Mouse (Mus musculus) thymus, postnatal 36 days (tissue): Measurements from ENCODE around the gene Tmcc3.
"Not testable (repeated sequence)": the region's sequence is repeated elsewhere in the genome, so short reads cannot be mapped to it uniquely, and the experiment has no call there.

Source experiments
- DNase-seq, 2 experiments: peaks; one replicate each; pipeline ENCODE4 v3.0.0; 2022; ENCODE audit warnings: mixed read lengths in 2 of 2

The Tmcc3 gene

DNA sequence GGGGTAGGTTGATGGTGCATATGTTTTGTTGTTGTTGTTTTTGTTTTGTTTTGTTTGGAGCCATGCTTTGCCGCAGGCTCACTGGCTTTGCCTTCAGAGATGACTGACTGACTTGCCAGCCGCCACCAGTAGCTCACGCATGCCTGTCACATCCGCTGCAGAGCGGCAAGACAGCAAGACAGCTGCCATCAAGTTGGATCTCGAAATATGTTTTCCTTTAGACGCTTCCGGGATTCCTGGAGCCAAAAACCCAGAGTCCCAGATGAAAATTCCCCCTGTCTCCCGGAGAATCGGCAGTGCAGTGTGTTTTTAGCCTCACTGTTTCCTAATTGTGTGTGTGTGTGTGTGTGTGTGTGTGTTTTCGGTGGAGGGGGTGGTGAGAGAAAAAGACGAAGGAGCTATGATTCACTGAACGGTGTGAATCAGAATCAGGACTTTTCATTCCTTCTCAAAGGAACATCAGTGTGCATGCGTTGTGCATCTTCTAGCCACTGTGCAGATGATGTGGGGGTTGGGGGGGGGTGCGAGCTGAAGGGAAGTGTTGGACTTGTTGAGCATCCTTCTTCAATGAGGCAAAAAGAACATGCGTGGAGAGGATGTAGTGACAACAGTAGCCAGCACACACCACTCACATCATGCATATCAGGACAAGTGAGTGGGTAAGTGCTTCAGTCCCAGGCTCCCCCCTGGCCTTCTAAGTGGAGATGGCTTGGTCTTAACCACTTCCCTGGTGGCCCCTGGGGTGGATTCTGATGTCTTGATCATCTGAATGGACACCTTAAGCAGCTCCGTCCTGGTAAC lies 208.8 kb downstream of the Tmcc3 start:
- DNase-seq, result no peak

DNA sequence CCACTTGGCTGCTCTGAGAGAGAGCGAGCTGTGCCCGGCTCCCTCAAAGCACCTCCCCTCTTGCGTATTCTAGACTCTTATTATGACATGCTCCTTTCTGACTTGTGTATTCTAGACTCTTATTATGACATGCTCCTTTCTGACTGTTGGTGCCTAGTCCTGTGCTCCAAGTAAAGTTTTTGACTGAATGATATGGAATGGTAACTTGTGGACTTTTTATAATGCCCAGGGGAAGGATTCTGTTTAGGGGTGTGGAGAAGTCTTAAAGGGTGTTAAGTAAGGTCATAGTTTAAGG lies 209.3 kb downstream of the Tmcc3 start:
- no peak for DNase-seq

GRCm38 (mm10) chr10:94521776-94522175 lies 210.0 kb downstream of the Tmcc3 start:
- DNase-seq, result no peak

DNA sequence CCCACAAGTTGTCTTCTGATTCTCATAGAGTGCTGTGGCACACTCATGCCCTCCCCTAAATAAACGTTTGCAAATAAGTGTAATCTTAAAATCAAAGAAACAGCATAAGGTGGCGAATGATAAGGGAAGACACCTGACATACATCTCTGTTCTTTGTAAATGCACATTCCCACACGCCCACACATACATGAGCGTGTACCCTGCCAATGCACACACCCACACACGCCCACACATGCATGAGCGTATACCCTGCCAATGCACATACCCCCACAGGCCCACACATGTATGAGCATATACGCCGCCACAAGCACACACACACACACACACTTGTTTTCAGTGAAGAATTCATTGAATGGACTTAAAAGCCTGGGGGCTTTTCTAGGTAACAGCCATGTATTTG lies 211.5 kb downstream of the Tmcc3 start:
- DNase-seq, result peak; percentile 54 to 55

DNA sequence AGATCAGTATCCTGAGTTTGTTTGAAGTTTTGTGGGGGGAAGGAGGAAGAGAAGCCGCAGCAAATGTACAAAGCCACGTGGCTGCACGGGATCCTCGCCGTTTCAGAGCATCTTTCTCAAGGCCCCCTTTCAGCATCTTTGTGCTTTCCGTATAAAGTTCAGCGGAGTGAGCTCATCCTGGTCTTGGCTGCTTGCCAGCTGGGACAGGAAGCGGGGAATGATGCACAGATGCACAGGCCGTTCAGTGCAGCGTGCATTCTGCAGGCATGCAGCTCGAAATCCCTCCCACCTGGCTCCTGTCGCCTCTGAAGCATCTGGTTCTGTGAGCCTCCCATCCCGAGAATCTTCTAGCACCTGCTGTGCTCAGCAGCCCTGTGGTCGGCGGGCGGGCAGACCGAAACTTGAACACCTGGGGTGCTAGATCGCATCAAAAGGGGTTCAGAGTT lies 212.0 kb downstream of the Tmcc3 start:
- DNase-seq, result peak; percentile 81 to 88

DNA sequence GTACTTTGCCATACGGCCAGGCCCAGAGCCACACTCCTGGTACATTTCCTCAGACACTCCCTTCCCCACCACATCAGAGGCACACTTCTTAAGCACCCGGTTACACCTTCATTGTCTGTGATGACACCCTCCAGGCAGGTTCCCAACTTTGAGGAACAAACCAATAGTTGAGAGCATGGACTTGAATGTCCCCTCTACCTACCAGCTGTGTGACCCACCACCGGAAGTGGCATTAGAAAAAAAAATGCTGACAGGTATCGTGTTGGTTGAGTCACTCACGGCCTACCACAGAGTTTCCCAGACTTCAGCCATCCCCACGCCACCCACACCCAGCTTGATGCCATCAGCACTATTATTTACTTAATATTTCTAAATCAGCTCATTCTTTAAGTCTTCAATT lies 213.2 kb downstream of the Tmcc3 start:
- DNase-seq, result peak; percentile 54 to 58

- DNase-seq, result no peak
Observed at GRCm38 (mm10) chr10:94525784-94526183, 214.0 kb downstream of the Tmcc3 start.

- DNase-seq, result no peak
Observed at GRCm38 (mm10) chr10:94526834-94527233, 215.1 kb downstream of the Tmcc3 start.

GRCm38 (mm10) chr10:94527248-94527647 lies 215.5 kb downstream of the Tmcc3 start:
- no peak for DNase-seq

DNA sequence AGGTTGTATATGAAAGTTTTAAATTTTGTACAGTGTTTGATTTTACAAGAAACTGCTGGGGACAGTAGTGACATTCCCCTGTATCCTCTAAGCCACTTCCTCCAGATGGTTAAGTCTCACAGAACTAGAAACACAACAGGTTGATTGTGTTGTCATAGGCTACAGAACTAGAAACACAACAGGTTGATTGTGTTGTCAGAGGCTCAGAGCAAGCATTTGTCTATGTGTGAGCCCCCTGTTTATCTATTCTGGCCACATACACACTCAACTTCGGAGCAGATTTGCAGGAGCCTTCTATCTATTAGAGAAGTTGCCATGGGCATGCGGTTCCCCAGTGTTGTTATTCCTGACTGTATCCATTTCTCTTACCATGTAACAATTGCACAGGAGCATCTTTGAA lies 218.3 kb downstream of the Tmcc3 start:
- no peak for DNase-seq

- DNase-seq, result no peak
Observed at GRCm38 (mm10) chr10:94531482-94531881, 219.7 kb downstream of the Tmcc3 start.

DNA sequence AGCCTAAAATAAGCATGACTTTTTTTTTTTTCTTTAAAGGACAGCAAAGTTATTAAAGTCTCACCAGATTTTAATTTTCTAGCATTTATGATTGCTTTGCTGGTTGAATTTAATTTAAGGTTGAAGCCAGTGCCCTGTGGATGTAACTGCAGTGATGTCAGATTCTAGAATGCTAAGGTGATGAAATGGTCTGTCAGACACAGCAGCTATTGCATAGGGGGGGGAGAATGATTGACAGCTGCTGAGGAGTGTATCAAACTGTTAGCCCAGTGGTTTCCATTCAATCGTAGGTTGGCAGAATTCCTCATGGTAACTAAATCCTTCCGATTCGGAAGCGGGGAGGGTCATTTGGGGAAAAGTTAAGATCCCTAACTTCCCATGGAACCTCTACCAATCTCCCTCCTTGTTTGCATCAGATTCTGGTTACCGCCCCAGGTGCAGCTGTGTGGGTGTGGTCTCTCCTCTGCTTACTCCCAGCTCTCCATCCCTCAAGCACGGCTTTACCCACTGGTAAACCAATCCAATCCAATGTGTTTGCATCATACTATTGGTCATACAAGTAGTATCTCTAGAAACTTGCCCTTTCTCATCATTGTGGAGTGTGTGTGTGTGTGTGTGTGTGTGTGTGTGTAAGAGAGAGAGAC lies 221.5 kb downstream of the Tmcc3 start:
- DNase-seq, result no peak

GRCm38 (mm10) chr10:94538623-94539022 lies 226.9 kb downstream of the Tmcc3 start:
- not testable (repeated sequence) for DNase-seq

- no peak for DNase-seq
Observed at GRCm38 (mm10) chr10:94540241-94540640, 228.5 kb downstream of the Tmcc3 start.

DNA sequence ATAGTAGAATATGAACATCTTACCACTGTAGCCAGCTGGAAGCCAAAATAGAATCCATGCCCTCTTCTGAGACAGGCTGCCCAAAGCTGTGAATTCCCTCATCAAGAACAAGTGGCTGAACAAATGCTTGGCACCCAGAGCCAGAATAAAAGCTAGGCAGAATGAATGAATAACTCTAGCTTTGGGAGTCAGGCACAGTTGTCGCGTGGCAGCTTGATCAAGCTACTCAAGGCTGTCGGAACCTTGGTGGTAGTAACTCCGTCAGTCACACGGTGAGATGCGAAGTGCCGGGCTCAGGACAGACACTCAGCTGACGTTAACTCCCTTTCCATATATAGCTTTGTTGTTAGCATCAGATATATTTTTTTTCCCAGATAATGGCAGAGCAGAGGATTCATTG lies 232.2 kb downstream of the Tmcc3 start:
- no peak for DNase-seq

- DNase-seq, result no peak
Observed at GRCm38 (mm10) chr10:94544803-94545202, 233.1 kb downstream of the Tmcc3 start.

DNA sequence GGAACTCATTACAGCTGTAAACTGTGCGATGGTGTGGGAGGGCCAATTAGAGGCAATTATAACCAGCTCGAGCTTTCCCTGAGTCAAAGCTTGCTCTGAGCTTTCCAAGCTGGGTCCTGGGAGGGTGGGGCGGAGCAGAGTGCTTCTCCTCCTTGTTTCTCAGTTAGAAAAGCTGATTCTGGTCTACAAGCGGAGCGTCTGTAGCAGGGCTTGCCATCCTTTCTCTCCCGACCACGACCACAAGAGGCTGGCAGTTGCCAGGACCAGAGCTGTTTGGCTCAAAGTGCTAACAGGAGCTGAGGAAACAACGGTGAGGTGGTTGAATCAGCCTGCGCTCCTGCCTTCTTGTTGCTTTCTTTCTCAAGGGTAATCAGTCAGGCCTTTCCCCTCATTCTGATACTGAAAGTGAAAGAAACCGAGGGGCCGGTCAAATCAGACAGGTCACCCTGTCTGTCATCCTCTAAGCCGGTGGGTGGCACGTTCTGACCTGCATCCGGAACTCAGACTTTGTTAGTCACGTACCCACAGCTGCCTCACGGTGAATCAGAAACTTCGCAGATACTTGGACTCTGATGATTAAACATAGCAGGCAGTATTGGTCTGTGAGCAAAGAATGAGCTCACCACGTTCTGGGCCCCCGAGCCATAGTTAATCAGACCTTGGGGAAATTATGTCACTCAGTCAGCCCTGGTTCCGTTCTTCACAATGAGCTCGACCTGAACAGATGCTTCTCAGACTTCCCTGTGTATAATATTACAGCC lies 233.7 kb downstream of the Tmcc3 start:
- peak in 1 of 2 experiments; percentile 20 for DNase-seq

DNA sequence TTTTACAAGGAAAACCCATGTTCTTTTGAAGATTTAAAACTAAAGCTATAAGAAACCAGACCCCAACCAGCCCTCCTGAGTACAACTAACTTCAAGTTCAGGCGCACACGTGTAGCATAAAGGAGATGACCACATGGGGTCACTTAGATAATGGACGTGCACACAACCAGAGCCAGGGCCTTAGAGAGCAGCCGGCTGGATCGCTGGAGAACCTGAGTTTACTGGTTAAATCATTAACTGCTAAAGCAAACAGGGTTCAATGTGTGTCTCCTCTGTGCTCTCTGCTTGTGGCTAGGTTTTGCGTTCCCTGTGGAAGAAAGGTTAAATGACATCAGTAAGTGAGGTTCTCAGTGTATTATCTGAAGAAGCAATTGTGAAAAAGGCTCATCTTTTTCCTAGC lies 234.9 kb downstream of the Tmcc3 start:
- no peak for DNase-seq

- no peak for DNase-seq
Observed at GRCm38 (mm10) chr10:94549511-94550232, 237.9 kb downstream of the Tmcc3 start.

GRCm38 (mm10) chr10:94550649-94551048 lies 238.9 kb downstream of the Tmcc3 start:
- DNase-seq, result no peak

GRCm38 (mm10) chr10:94551065-94551464 lies 239.3 kb downstream of the Tmcc3 start:
- no peak for DNase-seq

DNA sequence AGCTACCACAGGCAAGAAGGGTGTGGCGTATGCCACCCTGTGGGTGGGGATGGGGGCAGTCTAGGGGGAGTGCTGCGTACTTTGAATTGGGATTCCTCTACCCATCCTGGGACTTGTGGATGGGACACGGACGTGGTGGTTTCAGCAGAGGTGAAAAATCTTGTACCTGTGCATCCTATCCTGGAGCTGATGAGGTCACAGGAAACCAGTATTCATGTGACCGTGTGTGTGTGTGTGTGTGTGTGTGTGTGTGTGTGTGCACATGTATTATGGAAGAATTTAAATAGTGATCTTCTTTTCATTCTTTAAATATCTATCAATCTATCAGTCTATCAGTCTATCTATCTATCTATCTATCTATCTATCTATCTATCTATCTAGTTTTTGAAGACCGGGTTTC lies 239.8 kb downstream of the Tmcc3 start:
- no peak for DNase-seq

GRCm38 (mm10) chr10:94551924-94552523 lies 240.3 kb downstream of the Tmcc3 start:
- DNase-seq, result no peak
